Comparison of ENCODE assay signal across 12 mouse cellular contexts in the genomic region with DNA sequence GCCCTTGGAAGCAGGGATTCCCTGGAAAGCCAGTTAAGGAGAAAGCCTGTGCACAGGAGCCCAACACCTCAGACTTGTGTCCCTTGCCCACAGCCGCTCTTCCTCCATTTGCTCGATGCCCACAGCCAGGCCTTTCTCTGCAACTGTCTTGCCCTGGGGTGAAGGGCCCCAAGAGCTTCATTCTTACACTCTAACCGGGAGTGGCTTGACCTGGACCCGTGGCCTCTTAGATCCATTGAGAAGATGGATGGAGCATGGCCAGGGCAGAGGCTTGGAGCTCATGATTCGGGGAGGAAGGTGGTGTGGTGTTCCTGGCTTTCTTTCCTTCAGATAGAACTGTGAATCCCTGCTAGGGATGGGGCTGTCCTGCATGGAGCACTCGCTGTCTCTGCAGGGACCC. TPM values are rescaled to one million over a fixed set of nuclear protein-coding genes. Genes with fewer than 3 reads are reported as not detected.
DNase-seq lines count a peak whose midpoint lies in the region; ATAC-seq and TF ChIP-seq lines count a peak whose summit lies in the region.
"Had no signal": no experiment of that assay in that cellular context is flagged by ENCODE, and none has a peak within 500 bp of the region (broad histone marks: within the 10 kb centered on the region; RNA-seq: fewer than 3 reads in every experiment).

No protein-coding gene starts in this region.

- H3K36me3 ChIP-seq in forebrain, embryonic 14.5 days (ENCODE audit: control insufficient read depth, insufficient read depth, low read length), result peaks cover 24% of the 10 kb centered on the region
- peaks cover 20% of the 10 kb centered on the region for H3K36me3 ChIP-seq in forebrain, postnatal 0 days (ENCODE audit: insufficient read depth)
- peaks cover 2% of the 10 kb centered on the region; the same call in 1 of the 2 replicates for H3K36me3 ChIP-seq in kidney, adult 2 months (ENCODE audit: control insufficient read depth, insufficient read depth, low read length)
- H3K36me3 ChIP-seq in midbrain, embryonic 10.5 days, result peaks cover 45% of the 10 kb centered on the region
- peaks cover 6% of the 10 kb centered on the region; the same call in 1 of the 2 replicates for H3K36me3 ChIP-seq in midbrain, embryonic 11.5 days (ENCODE audit: control insufficient read depth, insufficient read depth, low read length)

- peaks cover 39% of the 10 kb centered on the region for H3K4me1 ChIP-seq in forebrain, embryonic 14.5 days (ENCODE audit: control insufficient read depth, insufficient read depth, low read length)
- peaks cover 36% of the 10 kb centered on the region for H3K4me1 ChIP-seq in forebrain, postnatal 0 days (ENCODE audit: insufficient read depth)
- peaks cover 52% of the 10 kb centered on the region for H3K4me1 ChIP-seq in kidney, adult 2 months (ENCODE audit: control insufficient read depth, insufficient read depth, low read length)
- peaks cover 98% of the 10 kb centered on the region for H3K4me1 ChIP-seq in midbrain, embryonic 10.5 days
- peaks cover 49% of the 10 kb centered on the region for H3K4me1 ChIP-seq in midbrain, embryonic 11.5 days (ENCODE audit: control insufficient read depth, insufficient read depth, low read length)

- H3K9me3 ChIP-seq in forebrain, embryonic 14.5 days (replicated peaks; ENCODE audit: control insufficient read depth, low read length), result no peaks in the 10 kb centered on the region
- H3K9me3 ChIP-seq in forebrain, postnatal 0 days (ENCODE audit: low read length), result no peaks in the 10 kb centered on the region
- H3K9me3 ChIP-seq in midbrain, embryonic 10.5 days (replicated peaks), result no peaks in the 10 kb centered on the region
- no peaks in the 10 kb centered on the region for H3K9me3 ChIP-seq in midbrain, embryonic 11.5 days (ENCODE audit: control insufficient read depth, low read length)
- H3K9me3 ChIP-seq: midbrain, embryonic 12.5 days had no signal

- no peak for TF ChIP-seq POLR2A in kidney, adult 2 months (IDR thresholded peaks at IDR 0.05; ENCODE audit: low read depth, low read length)

- peak; percentile 11 for DNase-seq in adrenal gland, adult 2 months
- no peak for DNase-seq in adrenal gland, adult 18-20 months (ENCODE audit: low spot score in 2 of 2)
- no peak for DNase-seq in forebrain, embryonic 14.5 days (ENCODE audit: low spot score)
- DNase-seq in forebrain, postnatal 0 days, result no peak
- no peak for DNase-seq in kidney, adult 2 months
- no peak for DNase-seq in kidney, postnatal 14 days
- no peak for DNase-seq in midbrain, embryonic 10.5 days (ENCODE audit: low spot score)
- no peak for DNase-seq in midbrain, embryonic 11.5 days (ENCODE audit: low spot score, missing footprints)
- DNase-seq: layer of hippocampus, adult 9-11 months; lung, postnatal 14 days had no signal

- no peak for ATAC-seq in forebrain, embryonic 14.5 days
- no peak for ATAC-seq in forebrain, postnatal 0 days
- no peak for ATAC-seq in midbrain, embryonic 11.5 days (ENCODE audit: low FRiP score)

- H3K4me3 ChIP-seq in forebrain, embryonic 14.5 days (ENCODE audit: low read depth, low read length), result no peak overlapping the region
- no peak overlapping the region for H3K4me3 ChIP-seq in forebrain, postnatal 0 days (ENCODE audit: low read depth, low read length)
- no peak overlapping the region for H3K4me3 ChIP-seq in kidney, adult 2 months (ENCODE audit: insufficient read depth, low read depth, low read length)
- H3K4me3 ChIP-seq in midbrain, embryonic 10.5 days, result no peak overlapping the region
- no peak overlapping the region for H3K4me3 ChIP-seq in midbrain, embryonic 11.5 days (ENCODE audit: low read depth, low read length)
- H3K4me3 ChIP-seq: midbrain, embryonic 12.5 days; myocyte had no signal

- no peak for TF ChIP-seq CTCF in forebrain, postnatal 0 days (IDR thresholded peaks at IDR 0.05; ENCODE audit: low read depth)
- no peak for TF ChIP-seq CTCF in kidney, adult 2 months (conservative IDR thresholded peaks at IDR 0.05; ENCODE audit: insufficient read depth, insufficient read length, low read depth, low read length)

- 87% methylated on average over 6 of the region's 6 CpGs for WGBS in forebrain, embryonic 14.5 days
- WGBS in forebrain, postnatal 0 days, result 90% methylated on average over 6 of the region's 6 CpGs
- WGBS in kidney, adult 2 months, result 40% methylated on average over 6 of the region's 6 CpGs
- 85% methylated on average over 6 of the region's 6 CpGs for WGBS in midbrain, embryonic 10.5 days
- 91% methylated on average over 6 of the region's 6 CpGs for WGBS in midbrain, embryonic 11.5 days

- no peak overlapping the region for H3K9ac ChIP-seq in forebrain, embryonic 14.5 days (ENCODE audit: low read length)
- H3K9ac ChIP-seq in forebrain, postnatal 0 days, result no peak overlapping the region
- no peak overlapping the region for H3K9ac ChIP-seq in midbrain, embryonic 11.5 days (ENCODE audit: low read length)
- H3K9ac ChIP-seq: midbrain, embryonic 12.5 days had no signal

- H3K27me3 ChIP-seq in forebrain, embryonic 14.5 days (replicated peaks; ENCODE audit: control insufficient read depth, insufficient read depth, low read length), result no peaks in the 10 kb centered on the region
- H3K27me3 ChIP-seq in forebrain, postnatal 0 days (ENCODE audit: insufficient read depth, low read length), result no peaks in the 10 kb centered on the region
- H3K27me3 ChIP-seq in kidney, adult 2 months (replicated peaks; ENCODE audit: control insufficient read depth, insufficient read depth, low read length), result no peaks in the 10 kb centered on the region
- no peaks in the 10 kb centered on the region for H3K27me3 ChIP-seq in midbrain, embryonic 10.5 days (ENCODE audit: low read depth, poor library complexity, severe bottlenecking)
- no peaks in the 10 kb centered on the region for H3K27me3 ChIP-seq in midbrain, embryonic 11.5 days (ENCODE audit: control insufficient read depth, insufficient read depth, low read length)
- H3K27me3 ChIP-seq: midbrain, embryonic 12.5 days had no signal

- peak overlapping the region; percentile 9; the same call in 1 of the 2 replicates for H3K27ac ChIP-seq in forebrain, embryonic 14.5 days (ENCODE audit: low read depth, low read length)
- H3K27ac ChIP-seq in forebrain, postnatal 0 days (ENCODE audit: low read depth, low read length), result no peak overlapping the region
- peak overlapping the region; percentile 52; the same call in 1 of the 2 replicates for H3K27ac ChIP-seq in kidney, adult 2 months (ENCODE audit: insufficient read depth, low read depth, low read length)
- H3K27ac ChIP-seq in midbrain, embryonic 10.5 days (replicated peaks), result 0 out of 2 replicates have a peak overlapping the region, but pooled peaks have one; percentile 30
- no peak overlapping the region for H3K27ac ChIP-seq in midbrain, embryonic 11.5 days (ENCODE audit: low read depth, low read length)
- H3K27ac ChIP-seq: midbrain, embryonic 12.5 days had no signal

- no peak overlapping the region for H3K4me2 ChIP-seq in forebrain, embryonic 14.5 days (ENCODE audit: low read length)
- no peak overlapping the region for H3K4me2 ChIP-seq in forebrain, postnatal 0 days (ENCODE audit: low read depth)
- no peak overlapping the region for H3K4me2 ChIP-seq in midbrain, embryonic 11.5 days
- H3K4me2 ChIP-seq: midbrain, embryonic 12.5 days had no signal

RNA-seq across cellular contexts. Expression of a gene that starts 28.1 kb away (rescaled TPM):
- total RNA-seq in adrenal gland, adult 2 months (2021), result 100 to 1,000 TPM; 278 to 501 TPM
- polyA plus RNA-seq in adrenal gland, adult 2 months (2012; rRNA removed), result 8.0 and 9.8 TPM in 2 replicates
- 100 to 1,000 TPM; 275 to 337 TPM for total RNA-seq in adrenal gland, adult 18-20 months (2021)
- 115 and 118 TPM in 2 replicates for polyA plus RNA-seq in forebrain, embryonic 14.5 days (2014; fragmentation: Nextera tagmentation; extraction: Ambion mirVana)
- total RNA-seq in forebrain, postnatal 0 days (2014; rRNA removed), result 130 and 140 TPM in 2 replicates
- polyA plus RNA-seq in forebrain, postnatal 0 days (2015; fragmentation: Nextera tagmentation; extraction: Ambion mirVana), result 96.1 and 110 TPM in 2 replicates
- 32.0 and 61.3 TPM in 2 replicates for polyA plus RNA-seq in kidney, adult 2 months (2012; rRNA removed)
- polyA plus RNA-seq in midbrain, embryonic 10.5 days (2016; fragmentation: Nextera tagmentation; extraction: Ambion mirVana), result 237 and 298 TPM in 2 replicates
- polyA plus RNA-seq in midbrain, embryonic 11.5 days (2014; fragmentation: Nextera tagmentation; extraction: Ambion mirVana), result 194 and 220 TPM in 2 replicates

Comparison
In these comparisons a context has a peak if more than half of its experiments do, and no peak if none do; other contexts are left out.
1. H3K27ac ChIP-seq: peak in forebrain, embryonic 14.5 days (single experiment), kidney, adult 2 months (single experiment) and midbrain, embryonic 10.5 days (single experiment); none in forebrain, postnatal 0 days (single experiment) and midbrain, embryonic 11.5 days (single experiment).